Mouse (Mus musculus) limb, embryonic 12.5 days (tissue): ENCODE results near the gene Cd247. TPM values are rescaled to one million over a fixed set of nuclear protein-coding genes. Genes with fewer than 3 reads are reported as not detected.

ENCODE experiments used
- ATAC-seq: fragments of 200-750 bp; cut with Nextera tagmentation; 2 replicates; pipeline ENCODE4 v1.8.0; 2017; ENCODE audit warnings: low read depth, moderate TSS enrichment; ENCODE audit not compliant: insufficient number of reproducible peaks, insufficient read depth, low FRiP score, low TSS enrichment
- H3K27ac ChIP-seq: fragments of 300-500 bp; sonication (generic); 2 replicates; pipeline ENCODE4 v1.5.1; 2016; ENCODE audit warnings: mild to moderate bottlenecking, moderate library complexity
- H3K27me3 ChIP-seq: fragments of 300-500 bp; sonication (generic); 2 replicates; pipeline ENCODE4 v1.6.1; 2016; ENCODE audit warnings: mild to moderate bottlenecking, moderate library complexity
- H3K36me3 ChIP-seq: fragments of 300-500 bp; sonication (generic); 2 replicates; pipeline ENCODE4 v1.6.1; 2016; ENCODE audit warnings: mild to moderate bottlenecking, moderate library complexity
- H3K4me1 ChIP-seq: fragments of 300-500 bp; sonication (generic); replicated peaks from 2 replicates; pipeline ENCODE4 v1.6.1; 2016
- H3K4me2 ChIP-seq: fragments of 300-500 bp; sonication (generic); 2 replicates; pipeline ENCODE4 v1.6.1; 2016; ENCODE audit warnings: mild to moderate bottlenecking, moderate library complexity
- H3K4me3 ChIP-seq: fragments of 300-500 bp; sonication (generic); replicated peaks from 2 replicates; pipeline ENCODE4 v1.5.1; 2016; ENCODE audit warnings: mild to moderate bottlenecking
- H3K9ac ChIP-seq: fragments of 300-500 bp; sonication (generic); replicated peaks from 2 replicates; pipeline ENCODE4 v1.6.1; 2016; ENCODE audit warnings: mild to moderate bottlenecking, moderate library complexity
- H3K9me3 ChIP-seq: fragments of 300-500 bp; sonication (generic); 2 replicates; pipeline ENCODE4 v1.6.1; 2016; ENCODE audit warnings: mild to moderate bottlenecking, moderate library complexity
- WGBS: fragments of 180-500 bp; shearing (Covaris S2); methylation state at CpG from one replicate; pipeline ENCODE4 v1.1.7; 2016; 5-methylcytosine and 5-hydroxymethylcytosine counted together
- polyA plus RNA-seq: library from polyadenylated mRNA; unstranded; fragments of >200 nt; fragmentation: Nextera tagmentation; extraction: Ambion mirVana; gene quantifications from 2 replicates; pipeline ENCODE4 v1.2.1, GENCODE M21; 2016

The Cd247 gene
- polyA plus RNA-seq, 1 experiment from 2014 or later = 1.4 TPM

DNA sequence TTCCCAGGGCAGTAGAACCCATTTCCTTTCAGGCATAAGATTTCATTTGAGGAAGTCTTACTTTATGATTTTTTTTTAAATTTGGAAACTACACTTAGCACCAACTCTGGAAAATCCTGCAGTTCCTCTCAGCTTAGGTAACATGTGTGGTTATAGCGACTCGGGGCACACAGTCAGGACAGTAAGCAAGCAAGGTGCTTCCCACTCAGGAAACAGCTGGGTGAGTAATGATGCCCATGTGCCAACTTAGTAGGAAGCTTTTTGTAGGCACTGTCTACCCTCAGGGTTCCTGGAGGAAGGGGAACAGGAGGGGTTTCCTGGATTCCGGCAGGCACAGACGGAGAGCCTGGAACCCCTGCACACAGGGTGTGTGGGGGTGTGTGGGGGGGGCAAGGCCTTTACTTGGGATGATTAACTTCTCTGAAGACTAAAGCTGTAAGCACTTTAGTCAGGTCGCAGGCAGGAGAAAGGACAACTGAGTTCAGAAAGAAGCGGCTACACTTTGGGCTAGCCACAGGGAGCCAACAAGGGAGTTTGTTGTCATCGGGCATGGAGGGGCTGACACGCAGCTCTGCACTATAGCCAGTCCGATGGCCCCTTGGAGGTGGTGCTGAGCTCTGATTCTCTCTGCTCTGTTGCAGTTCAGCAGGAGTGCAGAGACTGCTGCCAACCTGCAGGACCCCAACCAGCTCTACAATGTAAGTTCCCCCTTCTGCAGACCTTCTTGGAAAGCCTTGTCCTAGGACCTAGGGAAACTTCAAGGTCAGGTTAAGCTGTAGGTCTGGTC lies 67.5 kb downstream of the Cd247 start:
- WGBS = 71% methylated on average over 9 of the region's 9 CpGs
- peaks cover 9% of the 10 kb centered on the region; the same call in 1 of the 2 replicates for H3K27me3 ChIP-seq
- peaks cover 19% of the 10 kb centered on the region for H3K4me1 ChIP-seq
- no peak overlapping the region for H3K4me3 ChIP-seq
- no peak for ATAC-seq
- no peak overlapping the region for H3K4me2 ChIP-seq
- no peak overlapping the region for H3K27ac ChIP-seq
- no peak overlapping the region for H3K9ac ChIP-seq
- H3K9me3 ChIP-seq = no peaks in the 10 kb centered on the region
- H3K36me3 ChIP-seq = no peaks in the 10 kb centered on the region

DNA sequence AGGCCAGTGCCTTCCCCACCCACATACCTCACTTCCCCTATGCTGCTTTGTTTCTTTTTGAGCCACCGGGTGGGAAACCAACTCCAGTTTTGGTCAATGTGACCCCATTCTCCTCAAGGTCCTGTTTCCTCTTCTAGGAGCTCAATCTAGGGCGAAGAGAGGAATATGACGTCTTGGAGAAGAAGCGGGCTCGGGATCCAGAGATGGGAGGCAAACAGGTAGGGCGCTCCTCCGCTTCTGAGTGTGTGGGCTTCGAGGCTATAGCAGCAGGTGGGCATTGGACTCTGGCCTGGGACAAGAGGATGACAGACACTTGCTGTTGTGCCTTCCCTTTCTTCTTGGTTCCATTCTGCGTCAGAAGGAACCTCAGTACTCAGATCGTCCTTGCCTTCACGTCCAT lies 68.8 kb downstream of the Cd247 start:
- no peak overlapping the region for H3K27ac ChIP-seq
- H3K27me3 ChIP-seq = no peaks in the 10 kb centered on the region
- no peak overlapping the region for H3K4me2 ChIP-seq
- H3K36me3 ChIP-seq = no peaks in the 10 kb centered on the region
- H3K4me1 ChIP-seq = peaks cover 15% of the 10 kb centered on the region
- H3K4me3 ChIP-seq = no peak overlapping the region
- WGBS = 92% methylated on average over 11 of the region's 11 CpGs
- no peak for ATAC-seq
- no peaks in the 10 kb centered on the region for H3K9me3 ChIP-seq
- no peak overlapping the region for H3K9ac ChIP-seq

GRCm38 (mm10) chr1:165858356-165858755 lies 69.9 kb downstream of the Cd247 start:
- Histone ChIP-seq H3K4me1 (peaks cover 5% of the 10 kb centered on the region; the same call in 1 of the 2 replicates), H3K36me3 (no peaks in the 10 kb centered on the region), H3K9ac (no peak overlapping the region), H3K4me3 (no peak overlapping the region), H3K27me3 (no peaks in the 10 kb centered on the region), H3K9me3 (no peaks in the 10 kb centered on the region), H3K4me2 (no peak overlapping the region), H3K27ac (no peak overlapping the region)
- 77% methylated on average over 5 of the region's 5 CpGs for WGBS
- no peak for ATAC-seq

DNA sequence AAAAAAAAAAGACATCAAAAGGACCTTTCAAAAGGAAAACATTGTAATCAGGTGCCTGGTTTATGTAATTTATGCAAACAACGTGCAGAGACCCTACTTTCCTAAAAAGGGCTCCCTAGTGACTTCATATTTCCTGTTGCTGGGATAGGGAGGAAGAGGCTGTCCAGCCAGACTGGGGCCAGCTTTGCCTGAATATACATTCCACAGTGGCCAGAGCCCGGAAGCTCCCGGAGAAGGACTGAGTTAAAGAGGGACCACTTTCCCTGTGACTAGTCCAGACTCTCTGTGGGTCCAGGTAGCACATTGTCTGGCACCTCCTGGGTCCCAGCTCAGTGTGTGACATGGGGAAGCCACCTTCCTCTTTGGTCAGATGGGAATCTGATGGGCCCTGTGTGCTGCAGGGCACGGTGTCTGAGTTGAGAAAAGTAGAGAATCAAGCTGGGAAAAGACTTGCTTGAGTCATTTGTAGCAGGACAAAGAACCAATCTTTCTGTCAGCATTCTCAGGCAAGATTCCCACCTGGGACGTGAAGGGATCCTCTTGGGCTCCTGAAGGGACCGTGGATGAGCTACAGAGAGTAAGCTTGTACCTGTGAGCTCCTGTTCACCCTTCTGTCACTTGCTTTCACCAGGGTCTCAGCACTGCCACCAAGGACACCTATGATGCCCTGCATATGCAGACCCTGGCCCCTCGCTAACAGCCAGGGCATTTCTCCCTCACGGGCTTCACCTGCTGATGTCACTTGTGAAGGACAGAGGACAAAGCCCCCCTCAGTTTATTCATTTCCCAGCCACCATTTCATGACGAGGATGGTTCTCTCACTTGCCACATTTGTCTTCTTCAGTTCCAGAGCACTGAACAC lies 72.1 kb downstream of the Cd247 start:
- Histone ChIP-seq H3K9me3 (no peaks in the 10 kb centered on the region), H3K36me3 (no peaks in the 10 kb centered on the region), H3K4me1 (peaks cover 14% of the 10 kb centered on the region), H3K27me3 (no peaks in the 10 kb centered on the region), H3K9ac (no peak overlapping the region), H3K4me2 (no peak overlapping the region), H3K27ac (0 out of 2 replicates have a peak overlapping the region, but pooled peaks have one; percentile 12), H3K4me3 (no peak overlapping the region)
- 76% methylated on average over 9 of the region's 9 CpGs for whole genome bisulfite sequencing
- ATAC-seq = no peak

DNA sequence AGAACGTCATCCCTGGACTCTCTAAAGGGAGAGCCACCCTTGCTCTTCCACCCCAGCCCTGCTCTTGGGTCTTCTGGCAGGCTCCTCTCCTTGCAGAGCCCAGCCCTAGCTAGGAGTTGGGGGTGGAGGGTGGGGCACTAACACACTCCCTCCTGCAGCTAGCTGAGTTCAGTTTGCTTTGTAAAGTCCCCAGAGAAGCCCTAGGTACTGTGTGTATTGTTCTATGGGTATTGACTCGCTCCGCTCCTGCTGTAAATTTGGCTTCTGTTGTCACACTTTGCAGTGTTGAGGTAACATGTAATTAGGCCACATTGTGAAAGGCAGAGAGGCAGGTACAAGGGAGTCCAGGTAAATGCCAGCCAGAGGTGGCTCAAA lies 72.7 kb downstream of the Cd247 start:
- no peak for ATAC-seq
- Histone ChIP-seq H3K27ac (0 out of 2 replicates have a peak overlapping the region, but pooled peaks have one; percentile 12), H3K27me3 (no peaks in the 10 kb centered on the region), H3K4me2 (no peak overlapping the region), H3K4me3 (no peak overlapping the region), H3K36me3 (no peaks in the 10 kb centered on the region), H3K9me3 (no peaks in the 10 kb centered on the region), H3K9ac (no peak overlapping the region), H3K4me1 (peaks cover 17% of the 10 kb centered on the region)
- WGBS = 81% methylated on average over 3 of the region's 3 CpGs

DNA sequence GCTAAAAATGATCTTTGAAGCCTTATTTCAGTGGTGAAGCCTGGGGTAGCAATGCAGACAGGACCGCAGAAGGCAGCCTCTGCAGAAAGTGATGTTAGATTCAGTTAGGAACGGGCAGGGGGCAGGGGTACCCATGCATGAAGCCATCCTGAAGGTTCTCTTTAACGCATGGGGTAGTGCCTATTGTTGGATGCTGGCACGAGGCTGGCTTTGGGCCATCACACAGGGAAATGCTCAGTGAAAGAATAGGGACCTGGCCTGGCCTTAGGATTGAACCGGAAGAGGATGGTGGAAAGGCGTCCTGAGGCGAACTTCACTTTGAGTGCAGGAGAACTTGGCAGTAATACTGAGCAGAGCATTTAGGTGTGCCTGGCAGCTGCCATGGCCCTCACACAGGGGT lies 73.6 kb downstream of the Cd247 start:
- Histone ChIP-seq H3K27me3 (no peaks in the 10 kb centered on the region), H3K9ac (no peak overlapping the region), H3K36me3 (no peaks in the 10 kb centered on the region), H3K4me1 (peaks cover 21% of the 10 kb centered on the region), H3K27ac (no peak overlapping the region), H3K4me2 (no peak overlapping the region), H3K4me3 (no peak overlapping the region), H3K9me3 (no peaks in the 10 kb centered on the region)
- ATAC-seq = no peak
- WGBS = 87% methylated on average over 7 of the region's 7 CpGs

DNA sequence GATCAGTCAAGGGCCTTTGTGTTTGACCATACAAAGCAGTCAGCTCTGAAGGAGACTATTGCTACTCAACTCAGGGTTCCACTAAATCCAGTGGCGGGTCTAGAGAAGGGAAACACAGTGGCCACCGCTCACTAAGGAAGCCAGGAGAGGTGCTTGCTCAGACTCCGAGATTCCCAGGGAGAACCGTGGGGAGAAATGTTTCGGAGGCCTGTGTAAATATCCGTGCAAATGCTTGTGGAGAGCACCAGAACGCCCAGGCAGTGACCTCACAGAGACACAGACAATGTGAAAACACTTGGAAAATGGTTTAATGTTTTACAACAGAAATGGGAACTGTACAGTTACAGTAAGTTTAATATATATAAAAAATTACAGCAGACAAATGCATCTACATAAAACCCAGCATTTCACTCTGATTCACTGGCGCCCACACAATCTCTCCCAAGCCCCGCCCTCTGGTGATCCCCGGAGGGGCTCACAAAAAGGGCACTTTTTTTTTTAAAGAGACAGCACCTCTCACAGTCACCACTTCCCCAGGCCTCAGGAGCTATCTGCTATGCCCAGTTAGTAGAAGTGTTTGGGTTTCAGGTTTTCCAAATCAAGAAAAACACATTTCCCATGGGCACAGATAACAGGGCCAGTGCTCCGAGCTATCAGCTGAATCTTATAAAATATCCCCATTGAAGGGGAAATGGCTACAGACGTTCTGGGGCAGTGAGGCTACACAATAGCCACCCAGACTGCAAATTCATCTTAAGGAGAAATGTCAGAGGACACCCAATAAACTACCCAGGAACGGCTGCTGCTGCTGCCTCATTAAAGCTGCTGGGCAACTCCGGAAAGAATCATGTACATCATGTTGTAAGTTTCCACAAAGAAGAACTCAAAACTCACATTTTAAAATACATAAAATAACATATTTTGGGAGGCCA lies 76.6 kb downstream of the Cd247 start:
- 0 out of 2 replicates have a peak overlapping the region, but pooled peaks have one; percentile 8 for H3K27ac ChIP-seq
- H3K4me1 ChIP-seq = peaks cover 21% of the 10 kb centered on the region

GRCm38 (mm10) chr1:165866630-165867280 lies 78.3 kb downstream of the Cd247 start:
- ATAC-seq = no peak
- no peak overlapping the region for H3K9ac ChIP-seq
- peaks cover 28% of the 10 kb centered on the region; the same call in 1 of the 2 replicates for H3K36me3 ChIP-seq
- H3K4me1 ChIP-seq = peaks cover 19% of the 10 kb centered on the region
- no peak overlapping the region for H3K27ac ChIP-seq
- no peaks in the 10 kb centered on the region for H3K9me3 ChIP-seq
- 76% methylated on average over 5 of the region's 5 CpGs for WGBS
- no peaks in the 10 kb centered on the region for H3K27me3 ChIP-seq
- no peak overlapping the region for H3K4me2 ChIP-seq
- no peak overlapping the region for H3K4me3 ChIP-seq

More for the DNA sequence above, 76.6 kb downstream of the Cd247 start:
- 44% methylated on average over 14 of the region's 14 CpGs for WGBS
- H3K27me3 ChIP-seq = no peaks in the 10 kb centered on the region
- peaks cover 23% of the 10 kb centered on the region; the same call in 1 of the 2 replicates for H3K36me3 ChIP-seq
- no peaks in the 10 kb centered on the region for H3K9me3 ChIP-seq
- H3K4me2 ChIP-seq = no peak overlapping the region
- no peak overlapping the region for H3K9ac ChIP-seq
- no peak overlapping the region for H3K4me3 ChIP-seq
- ATAC-seq = no peak

DNA sequence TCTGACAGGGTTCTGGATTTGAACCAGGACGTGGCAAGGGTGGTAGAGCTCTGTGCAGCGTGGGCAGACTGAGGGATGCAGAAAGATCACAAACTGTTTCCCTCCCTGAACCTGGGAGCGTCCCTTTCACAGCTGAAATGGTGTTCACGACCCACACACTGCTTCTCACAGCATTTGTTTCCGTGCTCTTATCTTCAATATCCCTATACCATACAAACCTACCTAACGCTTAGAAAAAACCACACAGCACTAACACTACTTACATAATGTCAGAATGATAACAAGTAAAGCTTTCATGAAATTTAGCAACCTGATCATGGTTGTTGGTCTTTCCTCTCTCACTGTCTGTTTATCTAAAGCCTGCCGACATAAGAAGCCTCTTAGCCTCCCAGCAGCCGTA lies 80.2 kb downstream of the Cd247 start:
- ATAC-seq = no peak
- Histone ChIP-seq H3K9ac (no peak overlapping the region), H3K4me1 (peaks cover 19% of the 10 kb centered on the region), H3K27me3 (no peaks in the 10 kb centered on the region), H3K9me3 (no peaks in the 10 kb centered on the region), H3K4me2 (no peak overlapping the region), H3K4me3 (no peak overlapping the region), H3K27ac (no peak overlapping the region), H3K36me3 (peaks cover 28% of the 10 kb centered on the region; the same call in 1 of the 2 replicates)
- 86% methylated on average over 8 of the region's 8 CpGs for WGBS

GRCm38 (mm10) chr1:165874645-165875044 lies 86.2 kb downstream of the Cd247 start:
- Histone ChIP-seq H3K9me3 (no peaks in the 10 kb centered on the region), H3K4me2 (no peak overlapping the region), H3K4me1 (0 out of 2 replicates have a peak, but pooled peaks cover 4% of the 10 kb centered on the region), H3K27ac (no peak overlapping the region), H3K36me3 (peaks cover 50% of the 10 kb centered on the region), H3K27me3 (no peaks in the 10 kb centered on the region), H3K4me3 (no peak overlapping the region), H3K9ac (no peak overlapping the region)
- WGBS = 54% methylated on average over 8 of the region's 8 CpGs
- ATAC-seq = no peak
